Mouse (Mus musculus) lung, adult 2 months (tissue): ENCODE results near the gene Tdpoz2. TPM values are rescaled to one million over a fixed set of nuclear protein-coding genes. Genes with fewer than 3 reads are reported as not detected.
A peak's percentile ranks its signal among the peaks of the same experiment; 100 is the strongest.
"Not testable (repeated sequence)": the region's sequence is repeated elsewhere in the genome, so short reads cannot be mapped to it uniquely, and the experiment has no call there.

ENCODE experiments used
- DNase-seq: peaks from one replicate; pipeline ENCODE4 v3.0.0; 2022
- H3K4me1 ChIP-seq: fragments of 200-500 bp; 2 replicates; pipeline ENCODE4 v1.6.1; 2011; ENCODE audit warnings: low read length; ENCODE audit not compliant: control insufficient read depth, insufficient read depth
- H3K4me3 ChIP-seq: fragments of 200-500 bp; replicated peaks from 2 replicates; pipeline ENCODE3; 2011; ENCODE audit warnings: low read depth, mild to moderate bottlenecking, control low read depth, low read length; ENCODE audit errors: extremely low read depth
- CTCF ChIP-seq: fragments of 200-500 bp; IDR thresholded peaks from 2 replicates; pipeline ENCODE4 v1.5.1; 2011; ENCODE audit warnings: mild to moderate bottlenecking, low read length, control low read depth; ENCODE audit not compliant: insufficient read depth
- POLR2A ChIP-seq: fragments of 200-500 bp; IDR thresholded peaks from 2 replicates; pipeline ENCODE4 v1.6.1; 2011; ENCODE audit warnings: low read depth, mild to moderate bottlenecking, control low read depth, low read length, borderline replicate concordance; ENCODE audit errors: extremely low read depth
- WGBS: fragments of 180-500 bp; shearing (Covaris S2); methylation state at CpG from one replicate; pipeline ENCODE4 v1.1.7; 2018; 5-methylcytosine and 5-hydroxymethylcytosine counted together
- polyA plus RNA-seq: library from polyadenylated mRNA; depleted of rRNA; stranded (reverse); fragments of >200 nt; gene quantifications from 2 replicates; pipeline ENCODE4 v1.2.3, GENCODE M21; 2012; rRNA removed

The Tdpoz2 gene
- polyA plus RNA-seq = not detected in 2 replicates

- WGBS = 73% methylated on average over 3 of the region's 3 CpGs
- TF ChIP-seq POLR2A (no peak), CTCF (no peak)
- Histone ChIP-seq H3K4me1 (no peaks in the 10 kb centered on the region), H3K4me3 (no peak within 1 kb of the TSS)
- DNase-seq = no peak
Observed at GRCm38 (mm10) chr3:93652586-93652985, at the start of gene Tdpoz2. TSS of gene Tdpoz2 (minus strand) at chr3:93652686.

GRCm38 (mm10) chr3:93692970-93693369 lies 40.5 kb upstream of the Tdpoz2 start, which contains the start of gene Gm37596:
TSS of gene Gm37596 (minus strand) at chr3:93693070.
- not testable (repeated sequence) for H3K4me3 ChIP-seq, DNase-seq, H3K4me1 ChIP-seq
- 67% methylated on average over 1 of the region's 2 CpGs for WGBS

- WGBS = 63% methylated on average over 3 of the region's 4 CpGs
- not testable (repeated sequence) for H3K4me3 ChIP-seq, H3K4me1 ChIP-seq, DNase-seq
Observed at GRCm38 (mm10) chr3:93676210-93676609, 23.7 kb upstream of the Tdpoz2 start, which contains the start of gene Tdpoz1. TSS of gene Tdpoz1 (minus strand) at chr3:93676310.

- not testable (repeated sequence) for DNase-seq, H3K4me1 ChIP-seq, H3K4me3 ChIP-seq
- WGBS = 73% methylated on average over 5 of the region's 6 CpGs
Observed at GRCm38 (mm10) chr3:93670805-93671503, 18.5 kb upstream of the Tdpoz2 start.

- no peaks in the 10 kb centered on the region for H3K4me1 ChIP-seq
- H3K4me3 ChIP-seq = no peak overlapping the region
- no peak for DNase-seq
- WGBS = 71% methylated on average over 1 of the region's 1 CpGs
- TF ChIP-seq CTCF = no peak
- no peak for TF ChIP-seq POLR2A
Observed at GRCm38 (mm10) chr3:93654260-93654659, 1.8 kb upstream of the Tdpoz2 start.

- DNase-seq, H3K4me1 ChIP-seq, H3K4me3 ChIP-seq: not testable (repeated sequence)
- 73% methylated on average over 4 of the region's 4 CpGs for WGBS
Observed at GRCm38 (mm10) chr3:93630917-93631714, 21.4 kb downstream of the Tdpoz2 start.

- H3K4me3 ChIP-seq, H3K4me1 ChIP-seq, DNase-seq: not testable (repeated sequence)
- TF ChIP-seq CTCF = peak; percentile 45; the same call in 1 of the 2 replicates
Observed at GRCm38 (mm10) chr3:93608970-93609369, 43.5 kb downstream of the Tdpoz2 start.

- Histone ChIP-seq H3K4me3 (no peak overlapping the region), H3K4me1 (peaks cover 4% of the 10 kb centered on the region; the same call in 1 of the 2 replicates)
- WGBS = 75% methylated on average over 1 of the region's 1 CpGs
- DNase-seq = no peak
- no peak for TF ChIP-seq CTCF
- TF ChIP-seq POLR2A = no peak
Observed at GRCm38 (mm10) chr3:93601903-93602302, 50.6 kb downstream of the Tdpoz2 start.

Other genes starting within 250 kb of the Tdpoz2 start
- 0.27 and 0.28 TPM in 2 replicates for gene Tchh, start 210.4 kb downstream of the Tdpoz2 start, polyA plus RNA-seq
- not detected in 2 replicates for gene Tchhl1, start 183.9 kb downstream of the Tdpoz2 start, polyA plus RNA-seq
- gene S100a11, start 132.2 kb downstream of the Tdpoz2 start, polyA plus RNA-seq = 232 and 357 TPM in 2 replicates
- 61.1 and 79.5 TPM in 2 replicates for gene S100a10, start 97.6 kb downstream of the Tdpoz2 start, polyA plus RNA-seq
- gene Tdpoz1, start 23.6 kb upstream of the Tdpoz2 start, polyA plus RNA-seq = not detected in 2 replicates
- gene Gm37596, start 40.4 kb upstream of the Tdpoz2 start, polyA plus RNA-seq = not detected in 2 replicates
- gene Gm5773, start 120.3 kb upstream of the Tdpoz2 start, polyA plus RNA-seq = not detected in 2 replicates
- gene Tdpoz4, start 143.7 kb upstream of the Tdpoz2 start, polyA plus RNA-seq = not detected in 2 replicates
- gene Tdpoz3, start 173.3 kb upstream of the Tdpoz2 start, polyA plus RNA-seq = not detected in 2 replicates